In the genomic region with DNA sequence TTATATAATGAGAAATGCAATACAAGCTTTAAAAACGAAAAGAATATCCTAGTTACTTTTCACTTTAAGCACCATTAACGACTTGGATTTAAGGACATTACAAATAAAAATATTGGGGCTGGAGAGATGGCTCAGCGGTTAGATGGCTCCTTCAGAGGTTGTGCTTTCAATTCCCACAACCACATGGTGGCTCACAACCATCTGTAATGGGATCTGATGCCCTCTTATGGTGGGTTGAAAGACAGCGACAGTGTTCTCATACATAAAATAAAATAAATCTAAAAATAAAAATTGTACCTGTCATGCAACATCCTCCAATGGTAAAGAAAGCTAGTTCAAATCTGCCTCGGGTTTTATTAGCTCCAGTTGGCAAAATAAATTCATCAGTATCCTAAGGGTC, we compare ENCODE assay signal across 17 mouse cellular contexts. TPM values are rescaled to one million over a fixed set of nuclear protein-coding genes. Genes with fewer than 3 reads are reported as not detected.
"Had no signal": no experiment of that assay in that cellular context is flagged by ENCODE, and none has a peak within 500 bp of the region (broad histone marks: within the 10 kb centered on the region; RNA-seq: fewer than 3 reads in every experiment).

No protein-coding gene starts in this region.

RNA-seq across cellular contexts. Expression of a gene that starts 51.7 kb away (rescaled TPM):
- total RNA-seq: layer of hippocampus, adult 8-10 months; layer of hippocampus, postnatal 14 days; left cerebral cortex, adult 18-20 months; left cerebral cortex, postnatal 14 days; megakaryocyte, adult 5-6 weeks; monocyte, adult 5-6 weeks; neutrophil, adult 5-6 weeks had no signal
- polyA plus RNA-seq: limb, embryonic 10.5 days; limb, embryonic 14.5 days; lung, embryonic 16.5 days; midbrain, embryonic 10.5 days; midbrain, embryonic 14.5 days; neural tube, embryonic 12.5 days; stomach, embryonic 14.5 days; testis, adult 2 months; thymus, adult 2 months; urinary bladder, adult 2 months had no signal
